Mouse (Mus musculus): ENCODE measurements around the gene Rasl10a.

GRCm38 (mm10) chr11:5016286-5016685 lies 41.6 kb upstream of the Rasl10a start:
- TF ChIP-seq POLR2A (IDR thresholded peaks at IDR 0.05; ENCODE audit: insufficient read depth, low read length) (no peak), EP300 (IDR thresholded peaks at IDR 0.05; ENCODE audit: insufficient read depth, low read depth, low read length) (no peak), CTCF (IDR thresholded peaks at IDR 0.05; ENCODE audit: low read depth, low read length) (no peak)

Measured in ES-Bruce4 (cell line).